Mouse (Mus musculus): ENCODE measurements around the gene Bbx. TPM values are rescaled to one million over a fixed set of nuclear protein-coding genes. Genes with fewer than 3 reads are reported as not detected.

The Bbx gene
- polyA plus RNA-seq, 1 experiment from 2014 or later = 54.4 TPM

DNA sequence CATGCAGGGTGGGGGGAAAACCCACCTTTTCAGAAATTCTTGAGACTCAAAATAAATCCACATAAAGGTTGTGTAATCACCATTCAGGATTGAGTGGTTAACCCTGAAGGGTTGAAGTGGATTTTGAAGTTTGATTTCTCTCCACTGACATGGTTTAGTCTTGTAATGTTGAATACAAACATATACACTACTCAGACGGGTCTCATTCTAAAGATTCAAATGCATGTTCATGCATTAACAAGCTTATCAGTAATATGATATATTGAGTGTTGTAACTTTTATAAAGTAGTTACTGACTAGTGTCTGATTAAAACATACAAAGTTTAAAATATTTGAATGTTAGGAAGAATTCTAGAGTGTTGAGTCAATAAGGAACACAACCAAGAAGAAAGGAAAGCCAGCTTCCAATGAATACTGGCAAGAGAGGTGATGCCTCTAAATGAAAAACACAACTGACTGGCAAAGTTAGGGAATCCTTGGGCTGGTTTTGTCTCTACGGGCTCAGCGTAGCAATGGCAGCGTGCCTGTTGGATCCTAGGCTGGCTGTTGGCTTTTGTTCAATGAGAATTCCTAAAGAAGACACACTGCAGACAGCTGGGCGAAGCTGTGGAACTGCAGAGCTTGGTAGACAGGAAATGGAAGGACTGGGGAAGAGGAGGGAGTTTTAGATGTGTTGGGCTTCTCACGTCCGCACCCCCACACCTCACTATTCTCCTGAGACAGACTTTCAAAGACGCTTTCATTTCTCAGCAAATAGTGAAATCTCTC lies 211.3 kb downstream of the Bbx start:
- H3K27me3 ChIP-seq = no peaks in the 10 kb centered on the region
- WGBS = 91% methylated on average over 8 of the region's 8 CpGs

GRCm38 (mm10) chr16:50217084-50217483 lies 215.1 kb downstream of the Bbx start:
- H3K4me2 ChIP-seq (replicated peaks) = no peak overlapping the region
- no peaks in the 10 kb centered on the region for H3K9me3 ChIP-seq
- no peak for ATAC-seq (ENCODE audit: insufficient number of reproducible peaks, insufficient read depth, low FRiP score, low TSS enrichment)
- no peaks in the 10 kb centered on the region for H3K4me1 ChIP-seq
- H3K4me3 ChIP-seq = no peak overlapping the region
- H3K27me3 ChIP-seq = no peaks in the 10 kb centered on the region
- H3K36me3 ChIP-seq = 0 out of 2 replicates have a peak, but pooled peaks cover 7% of the 10 kb centered on the region
- H3K9ac ChIP-seq = no peak overlapping the region
- no peak overlapping the region for H3K27ac ChIP-seq

More for the DNA sequence above, 211.3 kb downstream of the Bbx start:
- Histone ChIP-seq H3K4me1 (no peaks in the 10 kb centered on the region), H3K9me3 (no peaks in the 10 kb centered on the region), H3K4me2 (replicated peaks) (no peak overlapping the region), H3K9ac (no peak overlapping the region), H3K27ac (no peak overlapping the region), H3K36me3 (peaks cover 18% of the 10 kb centered on the region; the same call in 1 of the 2 replicates), H3K4me3 (no peak overlapping the region)
- ATAC-seq (ENCODE audit: insufficient number of reproducible peaks, insufficient read depth, low FRiP score, low TSS enrichment) = no peak

DNA sequence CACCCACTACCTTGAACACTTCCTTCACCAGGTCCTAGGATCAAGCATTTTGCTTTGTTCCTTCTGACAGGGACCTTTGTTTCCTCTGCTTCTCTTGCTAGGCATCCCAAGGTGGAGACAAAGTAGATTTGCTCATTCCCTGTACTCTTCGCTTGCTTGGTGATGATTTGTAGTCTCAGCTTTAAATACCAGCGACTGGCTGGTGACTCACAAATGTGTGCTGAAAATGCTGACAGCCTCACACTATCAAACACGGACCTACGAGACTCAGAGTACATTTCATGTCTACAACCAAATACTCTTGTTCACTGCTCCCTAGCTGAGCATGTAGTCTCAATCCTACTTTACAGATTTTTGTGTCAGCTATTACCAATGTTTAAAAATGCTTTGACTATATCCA lies 220.5 kb downstream of the Bbx start:
- no peak for ATAC-seq (ENCODE audit: insufficient number of reproducible peaks, insufficient read depth, low FRiP score, low TSS enrichment)
- Histone ChIP-seq H3K9ac (no peak overlapping the region), H3K27ac (no peak overlapping the region), H3K4me1 (no peaks in the 10 kb centered on the region), H3K4me2 (replicated peaks) (no peak overlapping the region), H3K27me3 (no peaks in the 10 kb centered on the region), H3K4me3 (no peak overlapping the region), H3K36me3 (0 out of 2 replicates have a peak, but pooled peaks cover 5% of the 10 kb centered on the region), H3K9me3 (no peaks in the 10 kb centered on the region)
- WGBS = 92% methylated on average over 4 of the region's 4 CpGs

GRCm38 (mm10) chr16:50211231-50211630 lies 221.0 kb downstream of the Bbx start:
- Histone ChIP-seq H3K4me1 (no peaks in the 10 kb centered on the region), H3K9ac (no peak overlapping the region), H3K27ac (no peak overlapping the region), H3K27me3 (no peaks in the 10 kb centered on the region), H3K4me3 (no peak overlapping the region), H3K9me3 (no peaks in the 10 kb centered on the region), H3K4me2 (replicated peaks) (no peak overlapping the region), H3K36me3 (0 out of 2 replicates have a peak, but pooled peaks cover 5% of the 10 kb centered on the region)
- no peak for ATAC-seq (ENCODE audit: insufficient number of reproducible peaks, insufficient read depth, low FRiP score, low TSS enrichment)
- 86% methylated on average over 6 of the region's 6 CpGs for WGBS

- ATAC-seq (ENCODE audit: insufficient number of reproducible peaks, insufficient read depth, low FRiP score, low TSS enrichment) = no peak
- no peaks in the 10 kb centered on the region for H3K27me3 ChIP-seq
- no peak overlapping the region for H3K4me2 ChIP-seq (replicated peaks)
- no peaks in the 10 kb centered on the region for H3K9me3 ChIP-seq
- 90% methylated on average over 2 of the region's 2 CpGs for WGBS
- no peak overlapping the region for H3K4me3 ChIP-seq
- H3K4me1 ChIP-seq = no peaks in the 10 kb centered on the region
- no peak overlapping the region for H3K9ac ChIP-seq
- 0 out of 2 replicates have a peak, but pooled peaks cover 5% of the 10 kb centered on the region for H3K36me3 ChIP-seq
- no peak overlapping the region for H3K27ac ChIP-seq
Measured at GRCm38 (mm10) chr16:50210742-50211141, 221.4 kb downstream of the Bbx start.

DNA sequence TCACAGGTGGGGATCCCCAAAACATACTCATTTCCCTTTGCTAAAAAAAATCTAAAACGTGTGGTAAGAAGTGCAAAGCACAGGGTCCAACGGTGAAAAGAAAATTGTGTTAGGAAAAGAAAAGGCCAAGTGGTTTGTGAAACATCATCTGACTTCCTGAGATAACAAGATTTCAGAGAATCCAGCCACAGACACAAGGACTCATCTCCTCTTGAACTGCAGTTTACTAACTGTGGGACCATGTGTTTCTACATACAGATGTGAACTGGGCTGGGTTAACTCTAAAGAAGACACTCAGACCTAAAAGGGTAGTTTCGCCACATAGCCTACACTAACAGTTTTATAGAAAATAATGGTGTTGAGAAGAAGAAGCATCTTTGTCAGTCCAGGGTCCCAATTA lies 227.2 kb downstream of the Bbx start:
- H3K27me3 ChIP-seq = no peaks in the 10 kb centered on the region
- H3K4me2 ChIP-seq (replicated peaks) = no peak overlapping the region
- H3K36me3 ChIP-seq = peaks cover 27% of the 10 kb centered on the region
- WGBS = 77% methylated on average over 3 of the region's 3 CpGs
- no peak for ATAC-seq (ENCODE audit: insufficient number of reproducible peaks, insufficient read depth, low FRiP score, low TSS enrichment)
- no peak overlapping the region for H3K4me3 ChIP-seq
- H3K9me3 ChIP-seq = no peaks in the 10 kb centered on the region
- H3K9ac ChIP-seq = no peak overlapping the region
- H3K4me1 ChIP-seq = no peaks in the 10 kb centered on the region
- no peak overlapping the region for H3K27ac ChIP-seq

DNA sequence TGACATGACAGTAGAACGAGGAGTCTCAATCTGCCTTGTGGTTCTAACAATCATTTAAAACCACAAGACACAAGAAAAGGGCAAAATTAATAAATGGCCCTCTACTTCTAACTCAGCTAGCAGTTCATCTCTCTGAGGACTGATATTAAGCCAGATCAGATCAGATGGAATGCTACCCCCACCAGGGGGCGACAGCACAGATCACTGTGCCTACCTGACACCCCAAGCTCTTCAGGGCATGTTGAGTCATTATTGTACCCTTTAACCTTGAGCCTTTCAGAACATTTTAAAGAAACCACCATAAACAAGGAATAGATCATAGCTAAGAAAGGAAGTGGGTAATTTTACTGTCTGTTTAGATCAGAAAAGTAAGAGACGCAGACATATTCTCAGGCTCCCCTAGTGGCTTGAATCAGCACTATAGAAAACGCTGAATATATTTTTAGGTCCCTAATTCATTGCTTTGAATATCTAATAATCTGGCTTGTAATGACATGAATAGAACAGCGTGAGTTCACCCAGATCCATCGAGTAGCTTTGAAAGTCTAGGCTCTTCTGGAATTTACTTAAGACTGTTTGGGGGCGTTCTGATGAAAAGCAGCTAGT lies 230.5 kb downstream of the Bbx start:
- H3K36me3 ChIP-seq = peaks cover 35% of the 10 kb centered on the region
- no peak overlapping the region for H3K27ac ChIP-seq
- WGBS = 87% methylated on average over 7 of the region's 7 CpGs
- ATAC-seq (ENCODE audit: insufficient number of reproducible peaks, insufficient read depth, low FRiP score, low TSS enrichment) = no peak
- H3K4me3 ChIP-seq = no peak overlapping the region
- H3K4me1 ChIP-seq = no peaks in the 10 kb centered on the region
- H3K9ac ChIP-seq = no peak overlapping the region
- H3K27me3 ChIP-seq = no peaks in the 10 kb centered on the region
- H3K9me3 ChIP-seq = no peaks in the 10 kb centered on the region
- H3K4me2 ChIP-seq (replicated peaks) = no peak overlapping the region

- no peak for ATAC-seq (ENCODE audit: insufficient number of reproducible peaks, insufficient read depth, low FRiP score, low TSS enrichment)
Measured at GRCm38 (mm10) chr16:50200214-50200613, 232.0 kb downstream of the Bbx start.

GRCm38 (mm10) chr16:50196118-50196517 lies 236.1 kb downstream of the Bbx start:
- Histone ChIP-seq H3K4me2 (replicated peaks) (no peak overlapping the region), H3K36me3 (peaks cover 27% of the 10 kb centered on the region), H3K9ac (no peak overlapping the region), H3K27ac (no peak overlapping the region), H3K4me1 (no peaks in the 10 kb centered on the region), H3K4me3 (no peak overlapping the region), H3K9me3 (no peaks in the 10 kb centered on the region), H3K27me3 (no peaks in the 10 kb centered on the region)
- 76% methylated on average over 4 of the region's 4 CpGs for WGBS
- ATAC-seq (ENCODE audit: insufficient number of reproducible peaks, insufficient read depth, low FRiP score, low TSS enrichment) = no peak

More at GRCm38 (mm10) chr16:50200214-50200613, 232.0 kb downstream of the Bbx start:
- no peak overlapping the region for H3K4me3 ChIP-seq
- 94% methylated on average over 15 of the region's 15 CpGs for WGBS
- no peaks in the 10 kb centered on the region for H3K27me3 ChIP-seq
- no peaks in the 10 kb centered on the region for H3K4me1 ChIP-seq
- no peak overlapping the region for H3K9ac ChIP-seq
- no peaks in the 10 kb centered on the region for H3K9me3 ChIP-seq
- H3K27ac ChIP-seq = no peak overlapping the region
- H3K4me2 ChIP-seq (replicated peaks) = no peak overlapping the region
- H3K36me3 ChIP-seq = peaks cover 35% of the 10 kb centered on the region

- H3K36me3 ChIP-seq = peaks cover 6% of the 10 kb centered on the region
- no peaks in the 10 kb centered on the region for H3K9me3 ChIP-seq
- H3K4me2 ChIP-seq (replicated peaks) = no peak overlapping the region
- no peaks in the 10 kb centered on the region for H3K27me3 ChIP-seq
- no peak overlapping the region for H3K4me3 ChIP-seq
- WGBS = 93% methylated on average over 1 of the region's 1 CpGs
- H3K4me1 ChIP-seq = peaks cover 9% of the 10 kb centered on the region; the same call in 1 of the 2 replicates
- no peak for ATAC-seq (ENCODE audit: insufficient number of reproducible peaks, insufficient read depth, low FRiP score, low TSS enrichment)
- no peak overlapping the region for H3K27ac ChIP-seq
- no peak overlapping the region for H3K9ac ChIP-seq
Measured at GRCm38 (mm10) chr16:50192626-50193025, 239.6 kb downstream of the Bbx start.

DNA sequence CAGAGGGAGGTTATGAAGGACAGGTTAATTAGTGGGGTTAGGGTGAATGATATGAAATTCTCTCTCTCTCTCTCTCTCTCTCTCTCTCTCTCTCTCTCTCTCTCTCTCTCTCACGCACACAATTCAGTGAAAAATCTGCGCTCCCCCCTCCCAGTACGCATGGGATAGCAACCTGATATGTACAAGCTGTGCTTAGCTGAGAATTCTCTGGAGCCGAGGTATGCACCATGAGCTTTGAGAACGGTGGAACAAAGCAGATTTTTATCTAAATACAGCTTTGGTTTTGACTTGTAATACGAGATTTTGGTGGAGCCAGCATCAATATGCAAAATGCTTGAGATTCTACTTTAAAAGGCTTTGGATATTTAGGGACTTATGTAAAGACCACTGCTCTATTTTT lies 243.1 kb downstream of the Bbx start:
- Histone ChIP-seq H3K9ac (no peak overlapping the region), H3K4me3 (no peak overlapping the region), H3K27me3 (no peaks in the 10 kb centered on the region), H3K9me3 (no peaks in the 10 kb centered on the region), H3K36me3 (peaks cover 6% of the 10 kb centered on the region), H3K4me1 (peaks cover 16% of the 10 kb centered on the region), H3K27ac (0 out of 2 replicates have a peak overlapping the region, but pooled peaks have one; percentile 30), H3K4me2 (replicated peaks) (no peak overlapping the region)
- WGBS = 25% methylated on average over 6 of the region's 6 CpGs
- no peak for ATAC-seq (ENCODE audit: insufficient number of reproducible peaks, insufficient read depth, low FRiP score, low TSS enrichment)

- H3K27ac ChIP-seq = no peak overlapping the region
- no peaks in the 10 kb centered on the region for H3K27me3 ChIP-seq
Measured at GRCm38 (mm10) chr16:50186604-50187003, 245.6 kb downstream of the Bbx start.

More at GRCm38 (mm10) chr16:50186604-50187003, 245.6 kb downstream of the Bbx start:
- no peak for ATAC-seq (ENCODE audit: insufficient number of reproducible peaks, insufficient read depth, low FRiP score, low TSS enrichment)
- 83% methylated on average over 6 of the region's 6 CpGs for WGBS
- H3K4me2 ChIP-seq (replicated peaks) = no peak overlapping the region
- H3K36me3 ChIP-seq = no peaks in the 10 kb centered on the region
- peaks cover 16% of the 10 kb centered on the region for H3K4me1 ChIP-seq
- no peak overlapping the region for H3K4me3 ChIP-seq
- no peaks in the 10 kb centered on the region for H3K9me3 ChIP-seq
- no peak overlapping the region for H3K9ac ChIP-seq
